Mouse (Mus musculus): Measurements from ENCODE around the gene Tbck.

Tbck gene

GRCm38 (mm10) chr3:132831179-132831873 lies 147.4 kb downstream of the Tbck start:
- DNase-seq (ENCODE audit: low spot score), result no peak

- no peak for DNase-seq (ENCODE audit: low spot score)
These were observed 151.3 kb downstream of the Tbck start for GRCm38 (mm10) chr3:132835118-132835794.

- DNase-seq (ENCODE audit: low spot score), result no peak
These were observed 153.2 kb downstream of the Tbck start for GRCm38 (mm10) chr3:132837134-132837533.

DNA sequence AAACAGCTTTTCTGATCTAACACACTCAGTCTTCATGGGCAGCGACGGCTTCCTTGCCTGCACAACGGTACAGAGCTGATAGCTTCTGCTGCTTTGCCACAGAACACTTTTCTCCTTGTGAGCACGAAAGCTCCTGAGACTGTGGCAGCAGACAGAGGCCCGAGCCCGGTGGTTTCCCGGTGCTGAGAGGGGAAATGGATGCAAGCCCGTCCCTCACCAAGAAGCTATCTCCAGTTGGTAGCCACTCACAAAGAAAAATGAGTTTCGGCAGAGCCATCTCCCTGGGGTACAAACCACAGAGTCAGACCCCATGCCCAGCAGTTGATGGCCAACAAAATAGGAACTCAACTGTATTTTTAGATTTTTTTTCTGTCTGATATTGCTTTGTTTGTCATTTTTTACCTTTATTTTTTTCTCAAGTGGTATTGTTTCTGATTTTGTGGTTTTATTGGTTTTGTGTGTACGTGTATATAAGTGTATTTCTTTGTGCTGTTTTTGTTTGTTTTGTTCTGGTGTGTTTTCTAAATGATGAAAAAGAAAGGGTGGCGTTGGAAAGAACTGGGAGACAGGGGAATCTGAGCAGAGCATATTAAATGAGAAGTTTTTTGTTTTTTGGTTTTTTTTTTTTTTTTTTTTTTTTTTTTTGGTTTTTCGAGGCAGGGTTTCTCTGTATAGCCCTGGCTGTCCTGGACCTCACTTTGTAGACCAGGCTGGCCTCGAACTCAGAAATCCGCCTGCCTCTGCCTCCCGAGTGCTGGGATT lies 154.9 kb downstream of the Tbck start:
- DNase-seq (ENCODE audit: low spot score), result no peak

- no peak for DNase-seq (ENCODE audit: low spot score)
These were observed 155.6 kb downstream of the Tbck start for GRCm38 (mm10) chr3:132839516-132839915.

- DNase-seq (ENCODE audit: low spot score), result no peak
These were observed 158.7 kb downstream of the Tbck start for GRCm38 (mm10) chr3:132842676-132843075.

- no peak for DNase-seq (ENCODE audit: low spot score)
These were observed 165.7 kb downstream of the Tbck start for GRCm38 (mm10) chr3:132849669-132850068.

DNA sequence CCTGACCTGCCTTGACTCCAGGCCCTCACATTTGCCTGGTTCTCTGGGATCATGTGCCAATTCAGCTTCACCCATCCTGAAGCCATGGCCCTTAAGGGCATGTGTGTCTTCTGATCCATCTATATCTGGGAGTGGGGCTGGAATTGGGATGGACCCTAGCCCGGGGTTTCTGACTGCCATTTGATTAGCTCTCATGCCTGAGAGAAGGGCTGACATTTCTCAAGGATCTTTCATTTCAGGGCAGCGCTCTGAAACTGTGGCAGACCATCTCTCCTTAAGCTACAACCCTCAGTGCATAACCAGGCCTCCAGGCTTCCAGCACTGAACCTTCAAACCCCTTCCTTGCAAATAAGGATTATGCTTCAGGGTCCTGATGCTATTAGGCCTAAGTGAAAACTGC lies 166.5 kb downstream of the Tbck start:
- no peak for DNase-seq (ENCODE audit: low spot score)

GRCm38 (mm10) chr3:132851417-132851816 lies 167.5 kb downstream of the Tbck start:
- no peak for DNase-seq (ENCODE audit: low spot score)

GRCm38 (mm10) chr3:132851841-132852728 lies 168.1 kb downstream of the Tbck start:
- DNase-seq (ENCODE audit: low spot score), result no peak

DNA sequence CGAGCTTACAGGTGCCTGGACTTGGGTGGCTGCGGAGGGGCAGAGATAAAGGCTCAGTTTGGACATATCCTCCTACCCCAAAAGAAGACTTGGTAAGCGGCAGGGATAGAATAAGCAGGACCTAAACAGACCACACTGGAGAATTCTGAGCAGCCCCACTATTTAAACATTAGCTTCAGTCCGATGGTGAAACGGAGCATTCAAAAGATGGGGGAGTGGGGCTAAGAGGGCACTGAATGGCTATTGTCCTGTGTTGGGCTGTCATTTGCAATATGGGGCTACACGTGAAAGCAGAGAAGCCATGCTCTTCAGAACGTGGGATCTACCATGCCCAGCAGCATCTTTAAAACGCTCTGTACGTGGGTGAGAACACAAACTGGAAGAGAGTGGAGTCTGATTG lies 170.3 kb downstream of the Tbck start:
- no peak for DNase-seq (ENCODE audit: low spot score)

DNA sequence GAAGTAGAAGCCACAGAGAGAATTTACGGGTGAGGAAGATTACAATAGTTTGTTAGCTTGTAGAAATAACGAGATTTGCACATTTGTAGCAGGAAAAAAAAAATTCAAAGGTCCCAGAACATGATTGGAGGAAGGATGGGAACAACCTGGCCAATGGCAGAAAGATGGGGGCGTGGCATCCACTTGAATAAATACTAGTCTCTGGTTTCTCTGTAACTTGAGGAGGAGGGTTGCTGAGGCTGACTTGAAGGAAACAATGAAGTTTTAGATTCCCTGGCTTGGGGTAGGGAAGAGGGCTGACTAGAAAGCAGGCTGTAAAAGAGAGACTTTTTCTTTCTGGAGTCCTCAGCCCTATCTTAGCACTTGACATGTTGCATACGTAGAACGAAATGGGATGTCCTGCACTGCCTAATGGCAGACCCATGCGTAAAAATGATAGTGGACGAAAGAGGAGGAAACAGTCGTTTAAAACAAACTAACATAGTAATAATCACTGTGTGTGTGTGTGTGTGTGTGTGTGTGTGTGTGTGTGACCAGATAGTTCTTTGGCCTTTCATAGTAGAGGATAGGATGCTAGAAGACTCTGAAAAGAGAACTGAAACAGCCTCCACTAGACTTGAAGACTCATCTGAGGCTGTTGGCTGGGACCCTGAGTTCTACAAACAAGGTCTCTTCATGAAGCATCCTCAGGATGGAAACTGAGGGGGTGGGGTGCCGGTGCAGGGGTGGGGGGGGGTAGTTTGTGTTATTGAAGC lies 171.7 kb downstream of the Tbck start:
- no peak for DNase-seq (ENCODE audit: low spot score)

DNA sequence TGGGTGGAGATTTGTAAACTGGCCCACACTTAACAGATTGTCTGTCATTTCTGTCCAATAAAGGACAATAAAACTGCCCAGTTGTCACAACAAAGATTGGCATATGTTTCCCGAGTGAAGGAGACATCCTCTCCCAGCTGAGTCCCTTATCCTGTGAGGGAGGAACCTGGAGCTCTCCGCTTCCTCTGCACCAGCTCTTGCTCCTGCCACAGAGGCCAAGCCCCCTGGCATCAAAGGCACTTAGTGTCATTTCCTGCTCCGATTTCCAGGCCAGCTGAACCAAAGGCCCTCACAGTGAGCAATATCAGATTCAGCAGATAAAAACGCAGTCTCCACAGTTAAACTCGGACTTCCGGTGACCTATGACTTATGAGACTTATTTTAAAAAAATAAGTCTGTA lies 172.7 kb downstream of the Tbck start:
- DNase-seq (ENCODE audit: low spot score), result no peak

DNA sequence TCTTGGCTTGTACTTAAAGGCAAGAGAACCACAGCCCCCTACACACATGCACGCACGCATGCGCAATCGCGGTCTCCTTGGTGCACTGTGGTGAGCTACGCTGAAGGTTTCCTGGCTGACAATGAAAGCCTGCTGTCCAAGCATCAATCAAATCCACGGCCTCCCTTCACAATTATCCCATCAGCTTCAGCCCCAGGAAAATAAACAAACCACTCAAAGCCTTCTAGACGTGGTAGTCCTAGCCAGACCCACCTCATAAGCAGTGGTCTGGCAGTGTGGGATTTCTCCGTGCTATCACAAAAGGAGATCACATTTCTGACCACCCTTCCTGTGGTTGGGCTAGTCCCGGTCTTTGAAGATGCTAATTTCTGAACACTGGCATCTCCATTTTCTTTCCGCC lies 174.9 kb downstream of the Tbck start:
- DNase-seq (ENCODE audit: low spot score), result no peak

DNA sequence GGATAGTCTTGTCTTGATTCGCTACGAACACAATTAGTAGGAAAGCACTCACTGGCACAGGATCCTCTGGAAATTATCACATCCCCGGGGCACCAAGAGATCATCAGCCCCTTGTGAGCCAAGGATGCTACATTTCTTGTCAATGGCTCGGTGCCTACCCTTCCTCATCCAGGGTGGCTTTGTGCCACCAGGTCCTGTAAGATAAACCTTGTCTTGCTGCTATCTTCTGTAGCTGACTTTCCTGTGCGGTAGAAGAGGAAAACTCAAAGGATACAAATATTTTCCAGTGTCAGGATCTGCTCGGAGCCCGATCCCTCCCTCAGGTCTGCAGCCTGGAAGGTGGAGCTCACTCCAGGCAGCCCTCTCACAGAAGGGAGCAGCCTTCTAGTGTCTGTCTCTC lies 175.6 kb downstream of the Tbck start:
- DNase-seq (ENCODE audit: low spot score), result no peak

DNA sequence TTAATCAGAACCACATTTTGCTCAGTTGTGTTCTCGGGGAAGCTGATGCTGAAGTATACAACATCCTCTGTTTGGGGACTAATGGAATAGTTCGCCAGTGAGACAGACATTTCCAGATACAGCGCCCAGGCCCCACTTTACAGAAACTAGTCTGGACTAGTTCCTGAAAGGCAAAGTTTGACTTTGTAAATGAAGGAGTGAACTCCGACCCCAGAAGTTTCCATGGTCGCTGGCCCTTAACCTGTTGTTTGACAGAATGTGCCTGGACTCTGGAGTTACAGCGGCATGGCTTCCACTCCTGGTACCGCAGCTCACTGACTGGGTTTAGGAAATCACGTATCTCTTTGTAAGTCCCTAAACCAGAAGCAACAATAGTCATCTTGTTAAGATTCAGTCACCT lies 176.9 kb downstream of the Tbck start:
- DNase-seq (ENCODE audit: low spot score), result no peak

- DNase-seq (ENCODE audit: low spot score), result no peak
These were observed 179.9 kb downstream of the Tbck start for GRCm38 (mm10) chr3:132863843-132864242.

- no peak for DNase-seq (ENCODE audit: low spot score)
These were observed 180.5 kb downstream of the Tbck start for GRCm38 (mm10) chr3:132864329-132864919.

GRCm38 (mm10) chr3:132864986-132865385 lies 181.0 kb downstream of the Tbck start:
- DNase-seq (ENCODE audit: low spot score), result no peak

GRCm38 (mm10) chr3:132865596-132865995 lies 181.7 kb downstream of the Tbck start:
- DNase-seq (ENCODE audit: low spot score), result no peak

GRCm38 (mm10) chr3:132866984-132867383 lies 183.0 kb downstream of the Tbck start:
- DNase-seq (ENCODE audit: low spot score), result no peak
